Mouse (Mus musculus): Measurements from ENCODE around the gene Olfr1229.

The Olfr1229 gene

GRCm38 (mm10) chr2:89287914-89288313 lies at the start of gene Olfr1229:
Gene Olfr1229 (minus strand): TSS chr2:89288014.
- DNase-seq: no peak

- no peak for DNase-seq
Measured at GRCm38 (mm10) chr2:89329575-89329974, 41.8 kb upstream of the Olfr1229 start, which contains the start of gene Olfr1232. Gene Olfr1232 (minus strand): TSS chr2:89329675.

- no peak for DNase-seq
Measured at GRCm38 (mm10) chr2:89306974-89307373, 19.2 kb upstream of the Olfr1229 start, which contains the start of gene Olfr1231. Gene Olfr1231 (minus strand): TSS chr2:89307074.

GRCm38 (mm10) chr2:89297168-89297567 lies 9.4 kb upstream of the Olfr1229 start, which contains the start of gene Olfr1230:
Gene Olfr1230 (minus strand): TSS chr2:89297268.
- no peak for DNase-seq

- DNase-seq: no peak
Measured at GRCm38 (mm10) chr2:89253962-89254361, 33.9 kb downstream of the Olfr1229 start, which contains the start of gene Olfr1228. Gene Olfr1228 (minus strand): TSS chr2:89254062.
